Mouse (Mus musculus): ENCODE results near the gene Gm42417. TPM values are rescaled to one million over a fixed set of nuclear protein-coding genes. Genes with fewer than 3 reads are reported as not detected.

Gm42417 gene
- polyA plus RNA-seq, 1 experiment, result 0.05 TPM

DNA sequence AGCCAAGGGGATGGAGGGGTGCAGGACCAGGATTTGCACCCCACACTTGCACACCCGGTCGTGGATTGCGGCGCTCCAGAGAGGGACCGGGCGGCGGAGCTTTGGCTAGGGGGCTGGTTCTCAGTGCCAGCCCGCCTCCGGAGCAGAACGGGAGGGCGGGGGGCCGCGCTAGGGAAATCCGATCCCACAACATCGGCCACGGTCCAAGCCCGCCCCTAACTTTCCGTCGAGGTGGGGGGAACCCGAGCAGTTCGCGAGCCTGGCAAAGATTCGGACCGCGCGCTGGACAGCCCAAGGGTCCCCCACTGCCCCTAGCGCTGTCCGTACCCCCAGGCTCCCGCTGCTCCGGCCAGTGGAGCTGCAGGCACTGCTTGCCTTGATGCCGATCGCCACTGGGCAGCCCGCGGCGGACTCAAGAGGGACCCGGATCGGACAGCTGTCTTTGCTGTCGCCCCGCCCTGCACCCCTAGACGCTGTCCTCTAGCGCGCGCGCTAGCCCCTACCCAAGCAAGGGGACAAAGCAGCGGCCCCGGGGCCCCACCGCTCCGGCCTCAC lies 18.3 kb upstream of the Gm42417 start:
- H3K79me3 ChIP-seq (ENCODE audit: low read depth), result peaks cover 22% of the 10 kb centered on the region
- H3K36me3 ChIP-seq (ENCODE audit: control insufficient read depth, insufficient read depth), result peaks cover 25% of the 10 kb centered on the region
- TF ChIP-seq MYOG (IDR thresholded peaks at IDR 0.05; ENCODE audit: control insufficient read depth, extremely low read depth, insufficient read length), result no peak
- no peak for TF ChIP-seq MYOD1 (IDR thresholded peaks at IDR 0.05; ENCODE audit: control insufficient read depth, insufficient read length, low read depth)
- TF ChIP-seq CEBPB (IDR thresholded peaks at IDR 0.05; ENCODE audit: low read depth), result no peak
- no peak for TF ChIP-seq CTCF (IDR thresholded peaks at IDR 0.05; ENCODE audit: control insufficient read depth, insufficient read depth, insufficient read length)
- no peak for TF ChIP-seq USF1 (IDR thresholded peaks at IDR 0.05; ENCODE audit: low read depth)
- no peak for TF ChIP-seq FOSL1 (IDR thresholded peaks at IDR 0.05; ENCODE audit: insufficient read depth, low read length, poor library complexity, severe bottlenecking)
- no peak for TF ChIP-seq MAX (IDR thresholded peaks at IDR 0.05)
- peak overlapping the region; percentile 68 for H3K4me3 ChIP-seq (ENCODE audit: insufficient read depth, poor library complexity, severe bottlenecking)
- H3K79me2 ChIP-seq (ENCODE audit: control insufficient read depth, insufficient read depth), result peaks cover 46% of the 10 kb centered on the region
- peak overlapping the region; percentile 96 for H3ac ChIP-seq (ENCODE audit: control insufficient read depth, insufficient read length, low read depth)
- H3K27me3 ChIP-seq (ENCODE audit: control insufficient read depth, insufficient read depth, insufficient read length), result no peaks in the 10 kb centered on the region

DNA sequence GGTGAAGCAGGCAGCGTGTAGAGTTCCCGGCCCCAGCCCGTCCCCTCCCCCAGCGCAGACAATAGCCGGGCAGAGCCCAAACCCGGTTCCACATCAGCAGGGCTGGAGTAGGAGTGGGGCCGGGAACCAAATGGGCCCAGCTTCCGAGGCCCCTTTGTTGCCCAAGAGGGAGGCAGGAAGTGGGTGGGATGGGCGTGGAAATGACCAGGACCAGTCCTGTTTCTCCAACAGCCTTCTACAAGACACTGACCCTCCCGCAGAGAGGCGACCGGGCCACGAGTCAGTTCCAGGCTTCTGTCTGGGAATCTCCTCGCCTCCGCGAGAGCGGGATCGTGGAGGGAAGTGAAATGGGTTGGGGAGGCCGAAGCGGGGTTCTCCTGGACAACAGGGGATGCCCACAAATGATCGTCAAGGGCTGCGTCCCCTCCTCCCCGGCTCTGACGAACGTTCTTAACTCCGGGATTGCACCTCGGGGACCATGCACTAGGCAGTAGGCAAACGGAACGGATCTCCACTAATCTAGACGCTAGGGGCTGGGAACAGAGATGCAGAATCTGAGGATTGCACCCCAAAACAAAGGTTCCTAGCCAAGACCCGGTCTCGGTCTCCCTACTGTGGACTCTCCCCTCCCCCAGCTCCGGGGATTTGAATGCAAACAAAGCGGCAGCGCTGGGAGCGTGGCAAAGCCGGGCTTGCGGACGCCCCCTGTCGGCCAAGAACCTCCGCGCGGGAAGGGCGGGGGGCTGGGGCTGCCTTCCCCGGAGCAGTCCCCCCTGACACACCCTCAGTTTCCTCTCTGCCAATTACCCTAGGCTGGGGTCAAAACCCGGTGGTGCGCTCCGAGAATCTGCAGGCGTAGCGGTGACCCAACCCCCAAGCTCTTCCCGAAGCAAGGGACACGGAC lies 17.6 kb upstream of the Gm42417 start:
- H3K4me3 ChIP-seq (ENCODE audit: insufficient read depth, poor library complexity, severe bottlenecking), result peak overlapping the region; percentile 68
- H3K79me2 ChIP-seq (ENCODE audit: control insufficient read depth, insufficient read depth), result peaks cover 51% of the 10 kb centered on the region
- peak overlapping the region; percentile 96 for H3ac ChIP-seq (ENCODE audit: control insufficient read depth, insufficient read length, low read depth)
- H3K79me3 ChIP-seq (ENCODE audit: low read depth), result peaks cover 22% of the 10 kb centered on the region
- H3K27me3 ChIP-seq (ENCODE audit: control insufficient read depth, insufficient read depth, insufficient read length), result no peaks in the 10 kb centered on the region
- TF ChIP-seq MYOD1 (IDR thresholded peaks at IDR 0.05; ENCODE audit: control insufficient read depth, insufficient read length, low read depth) (no peak), CTCF (IDR thresholded peaks at IDR 0.05; ENCODE audit: control insufficient read depth, insufficient read depth, insufficient read length) (peak; percentile 91), CEBPB (IDR thresholded peaks at IDR 0.05; ENCODE audit: low read depth) (peak; percentile 78), MYOG (IDR thresholded peaks at IDR 0.05; ENCODE audit: control insufficient read depth, extremely low read depth, insufficient read length) (no peak), USF1 (IDR thresholded peaks at IDR 0.05; ENCODE audit: low read depth) (no peak), MAX (IDR thresholded peaks at IDR 0.05) (peak; percentile 59), FOSL1 (IDR thresholded peaks at IDR 0.05; ENCODE audit: insufficient read depth, low read length, poor library complexity, severe bottlenecking) (no peak)
- H3K36me3 ChIP-seq (ENCODE audit: control insufficient read depth, insufficient read depth), result peaks cover 30% of the 10 kb centered on the region

DNA sequence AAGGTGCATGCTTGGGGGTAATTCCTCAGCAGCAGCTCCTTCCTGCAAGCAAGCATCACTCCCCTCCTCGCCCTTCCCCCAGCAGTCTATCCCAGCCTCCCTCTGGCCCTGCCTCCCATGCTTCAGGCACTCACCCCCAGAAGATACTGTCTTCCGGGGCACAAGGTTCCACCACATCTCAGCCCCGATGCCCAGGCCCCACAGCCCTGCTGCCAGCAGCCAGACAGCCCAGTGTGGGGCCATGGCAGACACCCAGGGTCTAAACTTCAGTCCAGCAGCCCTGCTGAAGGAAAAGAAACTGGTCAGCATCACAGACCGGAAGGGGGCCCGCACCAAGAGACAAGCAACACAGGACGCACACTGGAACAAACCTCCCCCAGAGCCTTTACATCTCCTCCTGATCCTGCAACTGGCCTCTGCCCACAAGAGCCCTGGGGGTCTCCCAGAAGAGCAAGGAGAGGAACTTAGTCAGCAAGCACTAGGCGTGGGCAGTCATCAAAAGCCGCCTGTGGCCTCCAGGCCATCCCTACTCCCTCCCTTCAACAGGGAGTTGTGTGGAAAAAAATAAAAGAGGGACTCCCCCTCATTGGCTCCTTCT lies 16.7 kb upstream of the Gm42417 start:
- peak overlapping the region; percentile 68 for H3K4me3 ChIP-seq (ENCODE audit: insufficient read depth, poor library complexity, severe bottlenecking)
- H3K79me2 ChIP-seq (ENCODE audit: control insufficient read depth, insufficient read depth), result peaks cover 51% of the 10 kb centered on the region
- peaks cover 39% of the 10 kb centered on the region for H3K36me3 ChIP-seq (ENCODE audit: control insufficient read depth, insufficient read depth)
- TF ChIP-seq MAX (IDR thresholded peaks at IDR 0.05) (no peak), CEBPB (IDR thresholded peaks at IDR 0.05; ENCODE audit: low read depth) (no peak), FOSL1 (IDR thresholded peaks at IDR 0.05; ENCODE audit: insufficient read depth, low read length, poor library complexity, severe bottlenecking) (no peak), USF1 (IDR thresholded peaks at IDR 0.05; ENCODE audit: low read depth) (no peak), MYOD1 (IDR thresholded peaks at IDR 0.05; ENCODE audit: control insufficient read depth, insufficient read length, low read depth) (no peak), MYOG (IDR thresholded peaks at IDR 0.05; ENCODE audit: control insufficient read depth, extremely low read depth, insufficient read length) (no peak), CTCF (IDR thresholded peaks at IDR 0.05; ENCODE audit: control insufficient read depth, insufficient read depth, insufficient read length) (no peak)
- peaks cover 22% of the 10 kb centered on the region for H3K79me3 ChIP-seq (ENCODE audit: low read depth)
- H3ac ChIP-seq (ENCODE audit: control insufficient read depth, insufficient read length, low read depth), result peak overlapping the region; percentile 81
- no peaks in the 10 kb centered on the region for H3K27me3 ChIP-seq (ENCODE audit: control insufficient read depth, insufficient read depth, insufficient read length)

DNA sequence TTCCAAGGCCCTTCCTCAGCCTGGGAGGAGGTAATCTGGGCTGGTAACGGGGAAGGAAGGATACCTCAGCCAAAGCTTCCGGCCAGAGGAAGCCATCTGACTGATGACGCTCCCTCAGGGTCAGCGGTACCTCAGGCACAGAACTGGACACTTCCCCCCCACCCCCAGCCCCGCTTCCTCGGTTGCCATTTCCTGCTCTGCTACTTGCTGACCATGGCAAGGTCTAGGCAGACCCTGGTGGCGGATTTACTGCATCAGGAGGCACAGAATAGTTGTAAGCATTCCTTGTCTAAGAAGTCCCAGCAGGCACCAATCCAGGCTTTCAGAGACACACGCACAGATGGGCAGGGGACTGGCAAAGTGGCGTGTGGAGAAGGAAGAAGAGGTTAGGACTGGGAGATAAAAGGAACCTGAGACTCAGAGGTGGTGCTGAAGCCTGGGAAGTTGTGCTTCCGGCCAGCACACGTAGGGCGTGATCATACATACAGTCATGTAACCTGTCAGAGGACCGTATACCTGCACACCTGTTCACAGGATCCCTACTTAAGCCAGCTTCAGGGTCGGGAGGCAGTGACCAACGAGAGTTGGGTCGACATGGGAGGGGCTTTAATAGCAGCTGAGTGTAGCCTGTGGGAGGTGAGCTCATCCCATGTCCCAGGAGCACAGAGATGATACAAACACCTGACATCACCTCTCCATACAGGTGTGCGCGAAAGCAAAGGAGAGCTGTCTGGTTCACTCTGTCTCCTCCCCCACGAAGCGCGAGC lies 15.6 kb upstream of the Gm42417 start:
- peaks cover 50% of the 10 kb centered on the region for H3K36me3 ChIP-seq (ENCODE audit: control insufficient read depth, insufficient read depth)
- H3ac ChIP-seq (ENCODE audit: control insufficient read depth, insufficient read length, low read depth), result peak overlapping the region; percentile 33
- TF ChIP-seq CEBPB (IDR thresholded peaks at IDR 0.05; ENCODE audit: low read depth), result no peak
- TF ChIP-seq MYOD1 (IDR thresholded peaks at IDR 0.05; ENCODE audit: control insufficient read depth, insufficient read length, low read depth), result no peak
- TF ChIP-seq CTCF (IDR thresholded peaks at IDR 0.05; ENCODE audit: control insufficient read depth, insufficient read depth, insufficient read length), result no peak
- TF ChIP-seq MYOG (IDR thresholded peaks at IDR 0.05; ENCODE audit: control insufficient read depth, extremely low read depth, insufficient read length), result no peak
- TF ChIP-seq USF1 (IDR thresholded peaks at IDR 0.05; ENCODE audit: low read depth), result no peak
- TF ChIP-seq FOSL1 (IDR thresholded peaks at IDR 0.05; ENCODE audit: insufficient read depth, low read length, poor library complexity, severe bottlenecking), result no peak
- TF ChIP-seq MAX (IDR thresholded peaks at IDR 0.05), result no peak
- no peaks in the 10 kb centered on the region for H3K27me3 ChIP-seq (ENCODE audit: control insufficient read depth, insufficient read depth, insufficient read length)
- no peak overlapping the region for H3K4me3 ChIP-seq (ENCODE audit: insufficient read depth, poor library complexity, severe bottlenecking)
- H3K79me2 ChIP-seq (ENCODE audit: control insufficient read depth, insufficient read depth), result peaks cover 57% of the 10 kb centered on the region
- H3K79me3 ChIP-seq (ENCODE audit: low read depth), result peaks cover 23% of the 10 kb centered on the region

DNA sequence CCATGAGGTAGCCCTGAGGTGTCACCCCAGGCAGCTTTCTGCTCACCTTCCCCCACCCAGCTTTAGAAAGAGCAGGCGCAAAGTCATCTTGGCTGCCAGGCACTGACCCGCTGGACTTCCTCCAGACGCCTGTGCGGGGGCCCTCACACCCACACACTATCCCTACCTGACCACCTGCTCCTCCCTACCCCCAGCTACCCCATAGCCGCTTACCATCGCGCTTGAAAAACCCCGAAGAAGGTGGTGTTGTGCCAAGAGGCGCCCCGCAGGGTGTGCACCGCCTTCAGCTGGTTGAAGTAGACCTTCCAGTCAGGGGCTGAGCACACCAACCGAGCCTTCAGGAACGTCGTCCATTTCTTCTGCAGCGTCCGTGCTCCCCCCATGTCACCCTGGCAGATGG lies 13.3 kb upstream of the Gm42417 start:
- Histone ChIP-seq H3K79me2 (ENCODE audit: control insufficient read depth, insufficient read depth) (peaks cover 66% of the 10 kb centered on the region), H3K36me3 (ENCODE audit: control insufficient read depth, insufficient read depth) (peaks cover 60% of the 10 kb centered on the region), H3ac (ENCODE audit: control insufficient read depth, insufficient read length, low read depth) (no peak overlapping the region), H3K79me3 (ENCODE audit: low read depth) (peaks cover 23% of the 10 kb centered on the region), H3K4me3 (ENCODE audit: insufficient read depth, poor library complexity, severe bottlenecking) (no peak overlapping the region), H3K27me3 (ENCODE audit: control insufficient read depth, insufficient read depth, insufficient read length) (no peaks in the 10 kb centered on the region)
- TF ChIP-seq USF1 (IDR thresholded peaks at IDR 0.05; ENCODE audit: low read depth) (no peak), MYOG (IDR thresholded peaks at IDR 0.05; ENCODE audit: control insufficient read depth, extremely low read depth, insufficient read length) (no peak), CEBPB (IDR thresholded peaks at IDR 0.05; ENCODE audit: low read depth) (no peak), MAX (IDR thresholded peaks at IDR 0.05) (no peak), FOSL1 (IDR thresholded peaks at IDR 0.05; ENCODE audit: insufficient read depth, low read length, poor library complexity, severe bottlenecking) (no peak)
